Mouse (Mus musculus) gastrocnemius, postnatal 10 days (tissue): ENCODE data around the gene Mgrn1. TPM values are rescaled to one million over a fixed set of nuclear protein-coding genes. Genes with fewer than 3 reads are reported as not detected.

Experiments used
- DNase-seq: peaks from one replicate; pipeline ENCODE4 v3.0.0; 2021; ENCODE audit warnings: mixed read lengths
- total RNA-seq, 2 experiments: library from RNA; stranded (reverse); gene quantifications; 2 replicates each; pipeline ENCODE4 v1.2.3; 2021

Mgrn1 gene
- total RNA-seq, 2 experiments from 2014 or later, result 62.2 to 68.4 TPM

DNA sequence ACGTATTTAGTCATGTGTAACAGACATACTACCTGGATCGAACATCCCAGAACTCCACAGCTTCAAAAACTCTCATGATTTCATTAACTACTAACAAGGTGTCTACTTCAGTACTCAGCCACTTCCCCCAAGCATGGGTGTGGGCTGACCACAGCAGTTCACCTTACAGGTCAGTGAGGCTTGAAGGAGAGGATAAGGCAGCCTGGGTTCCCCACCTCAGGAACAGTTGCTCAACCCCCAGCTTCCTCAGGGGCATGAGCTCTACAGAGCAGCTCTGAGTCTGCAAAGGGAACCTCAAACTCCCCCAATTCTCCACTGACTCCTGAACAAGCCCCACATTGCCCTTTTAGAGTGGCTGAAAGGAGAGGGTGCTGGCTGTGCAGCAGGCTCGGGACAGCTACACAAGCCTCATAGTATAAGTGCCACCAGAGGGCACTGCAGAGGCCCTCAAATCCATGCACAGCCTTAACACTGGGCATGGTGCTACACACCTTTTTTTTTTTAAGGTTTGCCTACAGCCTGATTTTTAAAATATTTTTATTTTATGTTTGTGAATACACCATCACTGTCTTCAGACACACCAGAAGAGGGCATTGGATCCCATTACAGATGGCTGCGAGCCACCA lies 93.8 kb downstream of the Mgrn1 start:
- DNase-seq, result no peak

DNA sequence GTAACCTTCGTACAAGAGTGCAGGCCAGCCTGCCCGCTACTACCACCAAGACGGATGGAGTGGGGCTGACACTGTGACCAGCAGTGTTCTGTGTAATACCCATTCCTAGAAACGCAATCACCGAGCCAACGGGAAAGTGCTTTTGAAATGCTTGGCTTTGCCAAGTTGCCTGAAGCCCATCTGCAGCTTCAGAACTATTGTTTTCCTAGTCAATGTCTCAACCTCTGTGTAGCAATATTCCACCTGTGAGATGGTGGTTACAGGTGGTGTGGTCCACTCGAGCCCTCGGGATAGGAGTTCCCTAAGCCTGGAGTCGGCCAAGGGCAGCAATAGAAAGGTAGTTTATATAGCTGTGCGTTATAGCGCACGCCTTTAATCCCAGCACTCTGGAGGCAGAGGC lies 98.7 kb downstream of the Mgrn1 start:
- DNase-seq, result no peak

Other genes with a start within 250 kb of the Mgrn1 start
- gene Vasn, start 246.3 kb upstream of the Mgrn1 start, total RNA-seq, result 10 to 100 TPM in 1 of 2 experiments, 1 to 10 TPM in 1; 9.7 to 13.0 TPM
- gene Dnaja3, start 246.3 kb upstream of the Mgrn1 start, total RNA-seq, result 10 to 100 TPM; 71.4 to 87.2 TPM
- gene Coro7, start 206.5 kb upstream of the Mgrn1 start, total RNA-seq, result 10 to 100 TPM; 16.3 to 23.3 TPM
- 1 to 10 TPM; 6.8 to 7.1 TPM for gene Nmral1, start 166.9 kb upstream of the Mgrn1 start, total RNA-seq
- 10 to 100 TPM; 45.1 to 51.1 TPM for gene Hmox2, start 159.9 kb upstream of the Mgrn1 start, total RNA-seq
- 10 to 100 TPM; 82.1 to 91.9 TPM for gene Cdip1, start 96.0 kb upstream of the Mgrn1 start, total RNA-seq
- not detected for gene 4930562C15Rik, start 50.8 kb upstream of the Mgrn1 start, total RNA-seq
- gene Ubald1, start 5.9 kb upstream of the Mgrn1 start, total RNA-seq, result 10 to 100 TPM; 28.1 to 33.4 TPM
- 10 to 100 TPM; 32.6 to 35.2 TPM for gene Nudt16l1, start 52.5 kb downstream of the Mgrn1 start, total RNA-seq
- gene Anks3, start 78.0 kb downstream of the Mgrn1 start, total RNA-seq, result 10 to 100 TPM; 14.9 to 21.5 TPM
- not detected for gene Sept12, start 111.6 kb downstream of the Mgrn1 start, total RNA-seq
- gene Smim22, start 121.0 kb downstream of the Mgrn1 start, total RNA-seq, result not detected
- gene Rogdi, start 127.3 kb downstream of the Mgrn1 start, total RNA-seq, result 10 to 100 TPM; 11.7 to 16.7 TPM
- gene Glyr1, start 163.6 kb downstream of the Mgrn1 start, total RNA-seq, result 10 to 100 TPM; 44.2 to 45.6 TPM
- gene Ubn1, start 163.8 kb downstream of the Mgrn1 start, total RNA-seq, result 10 to 100 TPM; 27.1 to 33.0 TPM
- gene Ppl, start 246.2 kb downstream of the Mgrn1 start, total RNA-seq, result under 1 TPM; 0.12 to 0.25 TPM